Mouse (Mus musculus): ENCODE data around the gene Ccdc122. TPM values are rescaled to one million over a fixed set of nuclear protein-coding genes. Genes with fewer than 3 reads are reported as not detected.

Ccdc122 gene
- total and polyA plus RNA-seq, 2 experiments, result 1.3 to 6.9 TPM

DNA sequence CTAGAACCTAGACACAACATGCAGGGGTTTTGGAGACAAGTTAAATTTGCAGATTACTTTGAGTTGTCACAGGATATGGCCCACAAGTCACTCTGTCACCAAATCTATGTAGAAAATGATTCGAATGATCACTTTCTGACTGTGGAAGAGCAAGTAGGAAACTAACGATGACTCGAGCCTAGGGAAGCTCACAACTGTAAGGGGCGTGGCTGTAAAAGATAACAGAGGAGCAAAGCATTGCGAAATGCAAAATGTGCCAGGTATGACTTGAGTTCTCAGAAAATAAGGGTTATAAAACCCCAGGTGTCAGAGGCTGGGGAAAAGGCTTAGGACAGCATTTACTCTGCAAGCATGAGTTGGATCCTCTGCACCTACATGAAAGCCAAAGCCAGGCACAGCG is 19.4 kb upstream of the Ccdc122 start:
- H3K27ac ChIP-seq (replicated peaks; ENCODE audit: insufficient read depth, low read depth, low read length), result no peak overlapping the region
- no peak overlapping the region for H3K9ac ChIP-seq (ENCODE audit: low read depth, low read length)
- no peaks in the 10 kb centered on the region for H3K27me3 ChIP-seq (ENCODE audit: control insufficient read depth, insufficient read depth, low read length)
- H3K36me3 ChIP-seq (ENCODE audit: control insufficient read depth, insufficient read depth, low read length), result no peaks in the 10 kb centered on the region
- DNase-seq (ENCODE audit: extremely low read depth, low read depth, low spot score), result peak; percentile 80
- H3K4me3 ChIP-seq (ENCODE audit: insufficient read depth, low read depth, low read length), result no peak overlapping the region
- no peaks in the 10 kb centered on the region for H3K79me2 ChIP-seq (ENCODE audit: control insufficient read depth, insufficient read depth, low read length)
- H3K4me1 ChIP-seq (ENCODE audit: control insufficient read depth, insufficient read depth, low read length), result no peaks in the 10 kb centered on the region
- TF ChIP-seq POLR2A (IDR thresholded peaks at IDR 0.05; ENCODE audit: extremely low read depth, insufficient read depth, low read length) (no peak), CTCF (IDR thresholded peaks at IDR 0.05; ENCODE audit: low read depth, low read length) (no peak)
- WGBS, result 18% methylated on average over 6 of the region's 6 CpGs

DNA sequence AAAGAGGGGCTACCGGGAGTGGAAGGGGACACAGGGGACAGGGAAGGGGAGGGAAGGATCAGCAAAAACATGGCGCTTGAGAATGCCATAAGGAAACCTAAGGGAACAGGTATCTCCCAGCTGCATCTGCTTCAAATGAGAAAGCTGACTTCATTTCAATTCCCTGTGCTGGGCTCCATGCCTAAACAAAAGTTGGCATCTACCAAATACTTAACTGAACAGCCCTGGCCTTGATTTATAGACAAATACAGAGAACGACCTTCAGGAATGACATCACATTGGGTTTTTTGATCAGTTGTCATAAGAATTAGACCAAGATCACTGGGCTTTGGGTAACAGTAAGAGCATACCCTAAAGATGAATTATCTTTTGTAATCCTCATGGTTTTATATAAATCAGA is 12.1 kb upstream of the Ccdc122 start:
- WGBS, result 84% methylated on average over 3 of the region's 3 CpGs
- no peak for TF ChIP-seq POLR2A (IDR thresholded peaks at IDR 0.05; ENCODE audit: extremely low read depth, insufficient read depth, low read length)
- no peak for TF ChIP-seq CTCF (IDR thresholded peaks at IDR 0.05; ENCODE audit: low read depth, low read length)

DNA sequence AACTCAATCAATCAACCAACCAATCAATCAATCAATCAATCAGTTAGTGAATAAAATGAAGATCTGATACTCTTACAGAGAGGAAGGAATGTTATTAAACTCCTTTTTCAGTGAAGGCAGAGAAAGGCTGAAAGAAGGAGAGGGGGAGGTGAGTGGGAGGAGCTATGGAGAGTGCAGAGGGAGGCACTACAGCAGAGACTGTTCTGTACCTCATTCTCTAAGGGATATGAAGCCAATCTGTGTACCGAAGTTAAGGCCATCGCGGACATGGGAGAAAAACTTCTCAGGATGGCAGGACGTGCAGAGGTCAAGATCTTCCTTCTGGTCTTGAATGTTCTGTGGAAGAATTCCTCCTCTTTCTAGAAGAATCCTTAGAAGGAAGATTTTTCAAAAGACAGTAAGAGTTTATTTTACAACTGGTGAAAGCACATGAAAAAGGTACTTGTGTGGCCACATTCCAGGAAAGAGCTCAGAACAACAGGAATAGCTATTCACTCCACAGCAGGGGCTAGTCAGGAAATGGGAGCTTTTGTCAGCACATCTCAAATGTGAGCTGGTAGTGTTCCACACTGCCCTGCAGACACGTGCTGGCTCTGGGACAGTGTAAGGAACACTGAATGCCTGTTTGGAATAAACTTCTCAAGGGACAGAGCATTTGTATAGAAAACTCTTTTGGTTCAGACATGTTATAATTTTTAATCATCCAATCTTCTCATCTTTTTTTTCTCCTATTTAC is 7.1 kb upstream of the Ccdc122 start:
- Histone ChIP-seq H3K9ac (ENCODE audit: low read depth, low read length) (no peak overlapping the region), H3K79me2 (ENCODE audit: control insufficient read depth, insufficient read depth, low read length) (no peaks in the 10 kb centered on the region), H3K27me3 (ENCODE audit: control insufficient read depth, insufficient read depth, low read length) (no peaks in the 10 kb centered on the region), H3K4me1 (ENCODE audit: control insufficient read depth, insufficient read depth, low read length) (peaks cover 2% of the 10 kb centered on the region; the same call in 1 of the 2 replicates), H3K4me3 (ENCODE audit: insufficient read depth, low read depth, low read length) (no peak overlapping the region), H3K36me3 (ENCODE audit: control insufficient read depth, insufficient read depth, low read length) (peaks cover 24% of the 10 kb centered on the region), H3K27ac (replicated peaks; ENCODE audit: insufficient read depth, low read depth, low read length) (no peak overlapping the region)
- no peak for DNase-seq (ENCODE audit: extremely low read depth, low read depth, low spot score)
- TF ChIP-seq CTCF (IDR thresholded peaks at IDR 0.05; ENCODE audit: low read depth, low read length) (no peak), POLR2A (IDR thresholded peaks at IDR 0.05; ENCODE audit: extremely low read depth, insufficient read depth, low read length) (no peak)
- 85% methylated on average over 5 of the region's 5 CpGs for WGBS

More for the DNA sequence above, 12.1 kb upstream of the Ccdc122 start:
- no peaks in the 10 kb centered on the region for H3K27me3 ChIP-seq (ENCODE audit: control insufficient read depth, insufficient read depth, low read length)
- H3K4me1 ChIP-seq (ENCODE audit: control insufficient read depth, insufficient read depth, low read length), result no peaks in the 10 kb centered on the region
- H3K27ac ChIP-seq (replicated peaks; ENCODE audit: insufficient read depth, low read depth, low read length), result no peak overlapping the region
- no peaks in the 10 kb centered on the region for H3K79me2 ChIP-seq (ENCODE audit: control insufficient read depth, insufficient read depth, low read length)
- H3K4me3 ChIP-seq (ENCODE audit: insufficient read depth, low read depth, low read length), result no peak overlapping the region
- peaks cover 6% of the 10 kb centered on the region for H3K36me3 ChIP-seq (ENCODE audit: control insufficient read depth, insufficient read depth, low read length)
- DNase-seq (ENCODE audit: extremely low read depth, low read depth, low spot score), result no peak
- no peak overlapping the region for H3K9ac ChIP-seq (ENCODE audit: low read depth, low read length)

DNA sequence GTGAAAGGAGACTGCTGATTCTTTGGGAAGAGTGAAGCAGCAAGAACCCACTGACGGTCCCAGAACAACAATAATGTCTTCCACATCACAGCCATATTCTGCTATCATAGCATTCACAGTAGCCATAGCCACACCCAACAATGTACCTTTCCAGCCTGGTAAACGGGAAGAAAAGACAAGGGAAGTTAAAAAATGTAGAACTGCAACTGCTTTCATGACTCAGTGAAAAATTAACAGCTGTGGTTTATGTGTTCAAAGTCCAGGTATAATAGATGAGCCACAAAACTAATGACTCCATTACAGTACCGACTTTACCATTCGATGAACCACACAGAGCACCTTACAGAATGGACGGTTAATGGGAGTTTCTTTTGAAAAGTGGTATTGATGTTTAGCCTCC is 5.8 kb upstream of the Ccdc122 start:
- Histone ChIP-seq H3K27ac (replicated peaks; ENCODE audit: insufficient read depth, low read depth, low read length) (no peak overlapping the region), H3K9ac (ENCODE audit: low read depth, low read length) (no peak overlapping the region), H3K36me3 (ENCODE audit: control insufficient read depth, insufficient read depth, low read length) (peaks cover 24% of the 10 kb centered on the region), H3K4me3 (ENCODE audit: insufficient read depth, low read depth, low read length) (no peak overlapping the region), H3K4me1 (ENCODE audit: control insufficient read depth, insufficient read depth, low read length) (peaks cover 7% of the 10 kb centered on the region), H3K79me2 (ENCODE audit: control insufficient read depth, insufficient read depth, low read length) (no peaks in the 10 kb centered on the region), H3K27me3 (ENCODE audit: control insufficient read depth, insufficient read depth, low read length) (no peaks in the 10 kb centered on the region)
- no peak for TF ChIP-seq CTCF (IDR thresholded peaks at IDR 0.05; ENCODE audit: low read depth, low read length)
- TF ChIP-seq POLR2A (IDR thresholded peaks at IDR 0.05; ENCODE audit: extremely low read depth, insufficient read depth, low read length), result no peak
- no peak for DNase-seq (ENCODE audit: extremely low read depth, low read depth, low spot score)
- 86% methylated on average over 5 of the region's 5 CpGs for WGBS

DNA sequence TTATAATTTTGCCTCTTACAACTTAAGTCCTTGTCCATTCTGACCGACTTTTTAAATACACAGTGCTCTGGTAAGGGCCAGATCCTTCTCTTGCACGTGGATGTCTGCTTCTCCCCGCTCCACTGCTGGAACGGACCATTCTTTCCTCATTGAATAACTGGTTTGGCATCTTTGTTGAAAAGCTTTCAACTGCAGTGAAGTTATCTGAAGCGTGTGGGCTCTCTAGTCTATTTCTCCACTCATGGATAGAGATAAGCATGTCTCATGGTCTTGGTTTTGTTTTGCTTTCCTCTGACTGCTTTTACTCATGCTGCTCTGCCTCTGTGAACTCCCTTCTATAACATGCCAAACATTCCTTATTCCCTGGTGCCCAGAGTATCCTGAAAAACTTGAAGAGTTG is 4.1 kb upstream of the Ccdc122 start:
- Histone ChIP-seq H3K79me2 (ENCODE audit: control insufficient read depth, insufficient read depth, low read length) (no peaks in the 10 kb centered on the region), H3K36me3 (ENCODE audit: control insufficient read depth, insufficient read depth, low read length) (peaks cover 24% of the 10 kb centered on the region), H3K27me3 (ENCODE audit: control insufficient read depth, insufficient read depth, low read length) (no peaks in the 10 kb centered on the region), H3K4me1 (ENCODE audit: control insufficient read depth, insufficient read depth, low read length) (peaks cover 7% of the 10 kb centered on the region), H3K27ac (replicated peaks; ENCODE audit: insufficient read depth, low read depth, low read length) (no peak overlapping the region), H3K9ac (ENCODE audit: low read depth, low read length) (no peak overlapping the region), H3K4me3 (ENCODE audit: insufficient read depth, low read depth, low read length) (no peak overlapping the region)
- TF ChIP-seq POLR2A (IDR thresholded peaks at IDR 0.05; ENCODE audit: extremely low read depth, insufficient read depth, low read length) (no peak), CTCF (IDR thresholded peaks at IDR 0.05; ENCODE audit: low read depth, low read length) (no peak)
- no peak for DNase-seq (ENCODE audit: extremely low read depth, low read depth, low spot score)
- WGBS, result 81% methylated on average over 5 of the region's 5 CpGs

DNA sequence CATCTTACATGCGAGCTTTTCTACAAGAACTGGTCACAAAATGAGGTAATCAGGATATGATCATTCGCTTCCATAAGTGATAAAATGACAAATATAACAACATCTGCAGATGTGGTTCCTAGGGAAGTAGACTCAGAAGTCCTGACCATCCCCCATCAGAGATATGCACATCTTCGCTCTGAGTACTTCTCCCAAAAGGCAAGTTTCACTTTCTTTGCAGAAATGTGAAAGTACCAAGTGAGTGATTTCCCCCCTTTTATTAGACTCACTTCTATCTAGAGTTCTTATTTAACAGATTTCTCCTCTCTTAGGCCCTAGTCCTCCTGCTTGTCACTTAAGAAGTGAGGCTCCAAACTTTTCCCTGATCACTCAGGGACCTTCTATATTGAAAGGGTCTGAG is 3.2 kb upstream of the Ccdc122 start:
- peaks cover 9% of the 10 kb centered on the region for H3K4me1 ChIP-seq (ENCODE audit: control insufficient read depth, insufficient read depth, low read length)
- no peak for TF ChIP-seq POLR2A (IDR thresholded peaks at IDR 0.05; ENCODE audit: extremely low read depth, insufficient read depth, low read length)
- TF ChIP-seq CTCF (IDR thresholded peaks at IDR 0.05; ENCODE audit: low read depth, low read length), result no peak
- H3K27ac ChIP-seq (replicated peaks; ENCODE audit: insufficient read depth, low read depth, low read length), result no peak overlapping the region; the same call in 1 of the 2 replicates
- no peaks in the 10 kb centered on the region for H3K27me3 ChIP-seq (ENCODE audit: control insufficient read depth, insufficient read depth, low read length)
- no peak overlapping the region for H3K4me3 ChIP-seq (ENCODE audit: insufficient read depth, low read depth, low read length)
- H3K36me3 ChIP-seq (ENCODE audit: control insufficient read depth, insufficient read depth, low read length), result peaks cover 21% of the 10 kb centered on the region
- DNase-seq (ENCODE audit: extremely low read depth, low read depth, low spot score), result peak; percentile 37
- H3K9ac ChIP-seq (ENCODE audit: low read depth, low read length), result no peak overlapping the region
- WGBS, result 85% methylated on average over 3 of the region's 3 CpGs
- H3K79me2 ChIP-seq (ENCODE audit: control insufficient read depth, insufficient read depth, low read length), result no peaks in the 10 kb centered on the region

All from liver, adult 2 months (tissue).